Mouse (Mus musculus): ENCODE data around the gene Kcnip1.

DNA sequence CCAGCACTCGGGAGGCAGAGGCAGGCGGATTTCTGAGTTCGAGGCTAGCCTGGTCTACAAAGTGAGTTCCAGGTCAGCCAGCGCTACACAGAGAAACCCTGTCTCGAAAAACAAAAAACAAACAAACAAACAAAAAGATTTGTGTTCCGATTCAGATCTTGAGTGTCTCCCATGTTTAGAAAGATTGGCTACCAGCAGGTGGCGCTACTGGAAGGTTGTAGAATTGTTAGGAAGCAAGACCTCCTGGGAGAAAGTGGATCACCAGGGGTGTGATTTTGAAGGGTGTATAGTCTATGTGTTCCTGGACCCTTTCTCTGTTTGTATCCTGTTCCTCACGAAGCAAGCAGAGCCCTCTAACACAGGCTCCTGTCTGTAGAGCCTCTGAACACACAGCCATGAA is 34.2 kb downstream of the Kcnip1 start:
- TF ChIP-seq E2F4 (IDR thresholded peaks at IDR 0.05; ENCODE audit: insufficient replicate concordance, low read depth, low read length) (no peak), CTCF (conservative IDR thresholded peaks at IDR 0.05 in 1 of 2, IDR thresholded peaks at IDR 0.05 in 1 of 2; ENCODE audit: low read depth in 2 of 2, low read length in 2 of 2) (peak; percentile 81 to 88), MAX (IDR thresholded peaks at IDR 0.05; ENCODE audit: low read length) (no peak)
